Mouse (Mus musculus) kidney, postnatal 10 days (tissue): ENCODE measurements around the gene Trio.

Source experiments
- DNase-seq: peaks from one replicate; pipeline ENCODE4 v3.0.0; 2021; ENCODE audit warnings: mixed read lengths

Gene Trio

GRCm38 (mm10) chr15:28035601-28036000 is 10.0 kb upstream of the Trio start:
- no peak for DNase-seq

GRCm38 (mm10) chr15:28034636-28035035 is 9.0 kb upstream of the Trio start:
- DNase-seq = no peak

GRCm38 (mm10) chr15:28029371-28029770 is 3.7 kb upstream of the Trio start:
- no peak for DNase-seq

DNA sequence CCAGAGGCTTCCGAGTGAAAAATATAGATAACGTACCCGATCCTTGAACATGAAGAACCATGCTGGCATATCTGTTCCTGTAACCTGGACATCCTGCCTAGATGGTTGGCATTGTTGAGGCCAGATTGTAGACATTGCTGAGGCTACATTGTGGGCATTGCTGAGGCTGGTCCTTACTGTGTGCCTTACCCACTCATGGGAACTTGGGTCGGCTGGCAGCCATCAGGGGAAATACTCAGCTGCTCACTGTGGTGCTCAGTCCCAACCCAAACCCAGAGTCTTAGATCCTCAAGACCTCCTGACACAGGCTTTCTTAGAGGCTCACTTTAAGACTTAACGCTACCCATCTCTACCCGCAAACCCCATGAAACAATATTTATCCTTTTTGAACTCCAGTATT is 2.9 kb upstream of the Trio start:
- no peak for DNase-seq

GRCm38 (mm10) chr15:28026167-28026481 is 476 bp upstream of the Trio start:
- DNase-seq = no peak

DNA sequence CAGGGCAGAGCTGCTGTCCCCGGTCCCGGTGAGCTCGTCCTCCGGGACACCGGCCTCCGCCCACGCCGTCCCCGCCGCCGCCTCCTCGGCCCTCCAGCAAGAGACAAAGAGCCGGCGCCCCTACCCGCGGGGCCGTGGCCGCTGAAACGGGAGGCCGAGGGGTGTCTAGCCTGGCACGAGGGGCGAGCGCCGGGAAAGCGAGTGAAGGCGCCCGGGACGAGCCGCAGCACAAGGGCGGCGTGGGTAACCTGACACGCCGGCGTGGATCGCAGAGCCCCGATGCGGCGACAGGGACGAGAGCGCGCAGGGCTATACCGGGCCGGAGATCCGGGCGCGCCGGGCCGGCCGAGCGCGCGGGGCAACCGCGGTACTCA is 696 bp downstream of the Trio start:
- peak; percentile 74 for DNase-seq

DNA sequence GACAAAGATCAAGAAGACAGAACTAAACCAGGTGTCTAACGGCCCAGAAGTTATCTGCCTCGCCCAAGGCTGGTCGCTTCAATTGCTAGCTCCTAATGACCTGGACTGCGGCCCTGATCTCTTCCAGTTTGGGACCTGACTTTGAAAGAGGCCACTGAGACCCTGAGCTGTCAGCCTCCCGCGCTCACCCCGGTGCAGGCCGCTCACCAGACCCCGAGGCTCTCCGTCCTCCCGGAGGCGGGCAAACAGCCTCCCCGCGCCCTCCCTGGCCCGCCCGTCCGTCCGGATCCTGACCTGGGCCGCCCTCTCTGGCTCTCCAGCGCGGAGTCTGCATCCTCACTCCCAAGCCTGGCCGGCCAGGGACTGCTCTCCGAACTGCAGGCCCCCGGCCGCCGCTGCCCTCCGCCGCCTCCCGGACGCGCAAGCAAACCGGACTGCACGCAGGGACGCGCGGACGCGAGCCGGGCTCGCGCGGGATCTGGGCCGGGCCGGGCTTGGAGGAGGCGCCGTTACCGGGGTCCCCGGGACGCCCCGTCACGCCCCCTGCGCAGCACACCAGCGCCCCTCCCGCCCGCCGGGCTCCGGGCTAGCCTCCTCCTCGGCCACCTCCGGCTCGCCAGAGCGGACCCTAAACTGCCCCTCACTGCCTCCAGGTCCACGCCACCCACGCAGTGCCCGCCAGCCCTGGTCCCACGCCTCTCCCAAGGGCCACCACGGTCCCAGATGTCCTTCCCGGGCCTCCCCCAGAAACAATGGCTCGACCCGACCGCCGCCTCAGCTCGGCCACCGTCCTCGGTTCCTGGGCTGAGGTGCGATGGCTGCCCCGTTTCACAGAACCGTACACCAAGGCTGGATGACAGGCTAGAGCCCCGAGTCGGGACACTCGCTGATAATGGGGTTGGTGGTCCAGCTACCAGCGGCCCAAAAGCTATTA is 1.4 kb downstream of the Trio start:
- peak; percentile 88 for DNase-seq

- DNase-seq = peak; percentile 24
These were observed 3.9 kb downstream of the Trio start for GRCm38 (mm10) chr15:28021591-28022209.

DNA sequence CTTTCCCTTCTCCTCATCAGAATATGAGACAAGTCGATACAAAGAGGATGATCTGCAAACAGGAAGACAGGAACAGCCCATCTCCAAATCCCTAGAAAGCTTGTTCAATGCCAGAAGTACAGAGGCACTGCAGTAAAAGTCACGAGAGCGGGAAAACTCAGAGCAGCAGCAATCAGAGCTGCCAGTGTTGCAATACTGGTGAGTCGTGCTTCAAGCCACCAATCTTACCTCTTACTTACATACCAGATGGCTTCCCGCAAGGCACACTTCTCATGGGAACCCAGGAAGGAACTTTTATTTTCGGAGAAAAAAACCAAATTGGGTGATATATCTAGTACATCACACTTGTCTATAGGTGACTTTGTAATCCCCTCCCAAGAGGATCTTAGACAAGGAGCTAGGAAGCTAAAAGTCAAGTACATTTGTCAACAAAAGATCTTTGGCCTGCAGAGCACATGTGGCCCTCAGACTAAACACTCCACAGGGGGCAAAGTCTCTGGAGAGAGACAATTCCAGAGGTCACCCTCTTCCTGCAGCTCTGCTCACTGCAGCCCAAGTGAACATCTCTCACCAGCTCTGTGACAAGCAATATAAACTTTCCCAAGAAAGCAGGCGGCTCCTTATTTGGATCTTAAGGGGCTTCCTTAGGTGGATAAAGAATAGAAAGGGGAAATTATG is 6.1 kb downstream of the Trio start:
- DNase-seq = peak; percentile 29

GRCm38 (mm10) chr15:28007516-28007915 is 18.1 kb downstream of the Trio start:
- no peak for DNase-seq

DNA sequence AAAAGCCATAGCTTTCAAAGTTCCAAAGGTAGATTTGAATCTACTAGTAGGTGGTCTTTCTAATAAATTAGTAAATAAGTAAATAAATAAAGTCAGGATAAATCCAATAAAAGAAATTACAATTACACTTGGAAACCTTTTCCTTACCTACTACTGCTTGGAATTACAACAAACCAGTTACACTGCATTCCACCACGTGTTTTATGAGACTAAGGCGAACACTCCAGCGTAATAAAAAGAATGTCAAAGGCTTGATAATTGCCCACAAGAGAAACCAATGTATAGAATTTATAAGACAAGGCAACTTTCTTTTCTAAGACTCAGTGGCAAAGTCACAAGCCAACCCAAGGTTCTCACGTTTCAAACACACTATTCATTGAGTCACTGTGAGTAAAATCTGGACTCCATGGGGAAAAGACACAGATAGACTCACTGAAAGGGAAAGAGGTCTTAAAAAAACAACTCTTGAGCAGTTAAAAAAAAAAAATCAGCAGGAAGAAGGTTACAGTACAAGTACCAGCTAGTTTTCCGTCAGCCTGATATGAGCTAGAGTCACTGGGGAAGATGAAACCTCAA is 21.4 kb downstream of the Trio start:
- no peak for DNase-seq

DNA sequence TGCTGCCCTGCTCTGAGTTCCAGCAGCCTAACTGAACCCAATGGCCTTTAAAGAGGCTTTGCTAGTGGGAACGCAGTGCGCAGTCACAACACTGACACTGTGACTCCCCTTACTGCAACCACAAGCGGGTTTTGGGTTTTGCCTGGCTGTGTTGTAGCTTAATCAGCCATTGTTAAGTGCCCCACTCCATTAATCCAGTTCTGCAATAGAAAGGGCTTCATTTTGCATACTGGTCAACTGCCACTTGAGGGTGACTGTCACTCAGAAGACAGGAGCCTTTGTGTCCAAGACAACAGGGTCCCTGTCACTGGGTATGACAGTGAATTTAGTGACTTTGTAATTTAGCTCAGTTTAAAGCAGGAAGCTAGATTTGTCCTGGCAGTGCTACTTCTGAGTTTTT is 23.1 kb downstream of the Trio start:
- DNase-seq = no peak

DNA sequence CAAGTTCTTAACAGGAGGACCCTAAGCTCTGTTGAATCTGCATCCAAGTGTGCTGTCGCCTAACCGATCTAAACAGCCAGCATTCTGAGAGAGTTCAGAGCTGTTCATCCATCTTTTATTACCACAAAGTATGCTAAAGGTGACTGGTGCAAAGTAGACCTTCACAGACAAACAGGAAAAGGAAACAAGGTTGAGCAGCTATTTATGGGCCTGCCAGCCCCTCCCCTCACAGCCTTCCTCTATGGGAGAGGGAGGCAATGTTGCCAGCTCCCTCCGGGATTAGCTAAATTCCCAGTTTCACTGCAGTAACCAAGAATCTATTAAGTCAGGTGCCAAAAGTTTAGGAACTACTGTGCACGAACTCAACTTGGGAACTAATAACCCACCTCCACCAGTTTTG is 24.3 kb downstream of the Trio start:
- DNase-seq = peak; percentile 48

DNA sequence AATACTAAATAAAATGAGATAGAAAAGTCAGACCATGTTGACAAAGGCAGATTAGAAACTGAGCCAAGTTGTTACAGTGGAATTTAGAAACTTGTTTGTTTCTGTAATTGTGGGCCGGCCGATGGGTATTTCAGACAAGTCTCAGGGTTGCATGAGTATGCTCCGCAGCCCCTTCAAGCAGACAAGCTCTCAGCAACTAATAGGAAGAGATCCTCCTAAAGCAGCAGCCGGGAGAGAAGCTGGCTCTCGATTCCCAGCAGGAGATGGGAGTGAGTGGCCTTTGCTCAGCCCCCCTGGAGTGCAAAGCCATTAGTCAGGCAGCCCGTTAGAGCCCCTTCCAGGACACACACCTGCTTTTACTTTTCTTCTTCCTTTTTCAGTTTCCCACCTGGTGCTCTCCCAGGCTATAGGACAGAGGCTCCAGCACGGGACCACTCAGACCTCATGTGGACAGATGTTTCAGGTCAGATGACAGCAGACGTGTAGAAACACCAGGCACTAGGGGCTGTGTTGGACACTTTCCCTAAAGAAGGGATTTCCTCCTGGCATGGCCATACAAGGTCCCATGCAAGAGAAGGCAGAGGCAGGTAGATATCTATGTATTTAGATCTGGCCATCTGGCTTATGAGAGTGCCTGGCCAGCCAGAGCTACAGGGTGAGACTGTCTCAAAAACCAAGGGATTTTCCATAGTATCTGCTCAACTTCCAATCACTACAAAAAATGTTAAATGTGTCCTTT is 26.9 kb downstream of the Trio start:
- peak; percentile 52 for DNase-seq

DNA sequence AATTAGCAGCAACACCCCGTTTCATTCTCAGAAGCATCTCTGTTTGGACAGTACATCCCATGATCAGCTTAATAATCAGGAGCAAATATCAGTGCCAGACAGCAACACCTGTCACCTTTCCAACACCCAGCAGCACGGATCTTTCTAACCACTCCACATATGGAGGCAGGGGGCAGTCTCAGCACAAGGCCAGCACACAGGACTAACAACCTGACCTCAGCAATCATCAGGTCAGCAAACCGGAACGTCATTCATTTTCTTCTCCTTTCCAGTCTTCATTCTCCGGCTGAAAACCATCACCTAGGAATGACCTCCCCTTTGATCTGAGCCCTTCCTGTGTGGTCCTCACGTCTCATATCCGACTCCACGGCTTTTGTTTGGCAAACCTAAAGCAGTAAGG is 27.7 kb downstream of the Trio start:
- DNase-seq = no peak

DNA sequence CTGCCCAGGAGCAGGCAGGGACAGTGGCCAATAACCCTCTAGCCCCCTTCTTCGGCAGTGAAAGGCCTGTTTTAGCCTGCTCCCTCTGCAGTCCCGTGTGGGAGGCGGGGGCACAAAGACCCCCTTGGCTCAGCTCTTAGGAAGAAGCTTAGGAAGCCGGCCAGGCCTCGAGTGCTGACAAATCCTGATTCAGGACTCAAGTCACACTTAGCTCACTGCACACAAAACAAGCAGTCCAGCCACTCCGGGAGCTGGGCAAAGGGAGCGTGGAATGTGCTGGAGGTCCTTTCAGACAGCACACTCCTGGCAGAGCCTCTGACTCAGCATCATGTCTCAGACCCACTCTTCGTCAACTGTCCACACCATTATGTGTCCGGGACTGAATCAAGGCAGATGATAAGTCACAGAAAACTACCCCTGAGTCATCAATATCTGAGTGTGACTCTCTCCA is 28.2 kb downstream of the Trio start:
- peak; percentile 58 for DNase-seq

DNA sequence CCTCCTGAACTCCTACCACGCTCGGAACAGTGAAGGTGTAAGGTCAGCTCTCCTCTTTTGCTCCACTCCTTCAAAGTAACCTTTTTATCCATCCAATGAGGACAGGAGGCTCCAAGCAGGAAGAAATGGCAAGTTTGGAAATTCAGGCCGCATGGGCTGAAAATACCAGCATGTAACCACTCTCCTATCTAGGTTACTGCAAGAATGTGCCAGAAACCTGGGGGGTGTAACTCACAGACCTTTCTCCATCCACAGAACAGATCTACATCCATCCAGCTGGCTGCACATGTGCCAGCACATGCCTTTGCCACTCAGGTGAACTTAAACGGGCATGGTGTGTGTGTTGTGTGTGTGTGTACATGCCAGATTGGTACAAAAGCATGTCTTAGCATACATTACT is 28.9 kb downstream of the Trio start:
- DNase-seq = no peak

GRCm38 (mm10) chr15:27995421-27995820 is 30.2 kb downstream of the Trio start:
- DNase-seq = peak; percentile 54

GRCm38 (mm10) chr15:27994870-27995269 is 30.8 kb downstream of the Trio start:
- DNase-seq = peak; percentile 36

DNA sequence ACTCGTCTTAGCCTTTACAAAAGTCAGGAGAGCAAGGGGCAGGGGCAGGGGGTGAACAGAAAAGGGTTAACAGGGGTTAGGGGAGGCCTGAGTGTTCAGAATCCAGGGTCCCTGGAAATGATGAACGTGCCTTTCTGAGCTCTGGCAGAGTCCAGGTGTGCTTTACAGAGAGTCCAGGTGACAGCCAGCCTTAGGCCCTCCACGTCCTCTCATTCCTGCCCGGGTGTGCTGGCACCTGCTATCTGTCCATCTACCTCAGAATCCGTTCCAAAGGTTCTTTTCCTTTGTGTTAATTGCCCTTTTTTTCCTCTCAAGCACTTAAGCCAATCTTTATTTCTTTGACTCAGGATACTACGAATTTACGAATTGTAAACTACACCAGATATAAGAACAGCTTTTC is 32.1 kb downstream of the Trio start:
- no peak for DNase-seq

GRCm38 (mm10) chr15:27992596-27992995 is 33.1 kb downstream of the Trio start:
- DNase-seq = no peak

DNA sequence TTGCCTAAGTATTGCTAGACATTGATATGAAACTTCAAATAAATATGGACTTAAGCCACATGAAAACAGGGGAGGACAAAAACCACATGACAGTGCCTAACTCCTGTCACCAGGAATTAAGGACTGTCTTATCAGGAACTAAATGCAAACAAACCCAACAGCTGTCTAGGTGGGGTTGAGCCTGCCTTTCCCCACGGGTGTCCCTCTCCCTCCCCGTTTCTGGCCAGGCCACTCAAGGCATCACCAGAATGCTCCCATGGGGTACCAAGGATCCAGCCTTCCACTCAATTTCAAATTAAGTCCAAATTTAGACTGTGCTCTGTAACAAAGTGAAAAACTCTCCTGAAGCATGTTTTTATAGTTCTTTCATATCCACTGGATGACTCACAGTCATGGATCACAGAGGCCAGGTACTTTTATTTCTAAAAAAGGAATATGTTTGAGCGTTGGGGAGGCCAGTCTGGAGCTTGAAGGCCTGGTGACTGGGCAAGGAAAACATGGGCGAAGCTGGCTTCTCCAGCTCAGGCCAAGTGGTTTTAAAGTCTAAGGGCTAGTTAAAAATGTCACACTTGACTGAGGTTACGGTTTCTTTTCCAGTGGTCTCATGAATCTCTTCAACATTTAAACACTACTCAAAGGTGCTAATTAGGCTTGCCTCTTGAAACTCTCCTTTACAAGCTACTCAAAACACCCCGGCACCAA is 33.6 kb downstream of the Trio start:
- no peak for DNase-seq
